ENCODE assay signal across 11 mouse cellular contexts in genomic region chrX:66554539-66554938, GRCm38 (mm10).
DNase-seq lines count a peak whose midpoint lies in the region; ATAC-seq and TF ChIP-seq lines count a peak whose summit lies in the region.
"Had no signal": no experiment of that assay in that cellular context is flagged by ENCODE, and none has a peak within 500 bp of the region (broad histone marks: within the 10 kb centered on the region; RNA-seq: fewer than 3 reads in every experiment).

No protein-coding gene starts in this region.

- no peak overlapping the region for H3K4me3 ChIP-seq in embryonic facial prominence, embryonic 14.5 days (ENCODE audit: low read depth, low read length)
- no peak overlapping the region for H3K4me3 ChIP-seq in embryonic facial prominence, embryonic 10.5 days
- H3K4me3 ChIP-seq in lung, embryonic 14.5 days (ENCODE audit: low read depth, low read length), result no peak overlapping the region
- no peak overlapping the region for H3K4me3 ChIP-seq in forebrain, embryonic 12.5 days (replicated peaks)

- H3K4me1 ChIP-seq in embryonic facial prominence, embryonic 14.5 days (ENCODE audit: control insufficient read depth, insufficient read depth, low read length), result no peaks in the 10 kb centered on the region
- H3K4me1 ChIP-seq in embryonic facial prominence, embryonic 10.5 days, result no peaks in the 10 kb centered on the region
- no peaks in the 10 kb centered on the region for H3K4me1 ChIP-seq in lung, embryonic 14.5 days (ENCODE audit: insufficient read depth)
- no peaks in the 10 kb centered on the region for H3K4me1 ChIP-seq in forebrain, embryonic 12.5 days

- 39% methylated on average over 2 of the region's 2 CpGs for WGBS in embryonic facial prominence, embryonic 14.5 days
- WGBS in embryonic facial prominence, embryonic 10.5 days, result 70% methylated on average over 2 of the region's 2 CpGs
- WGBS in lung, embryonic 14.5 days, result 30% methylated on average over 2 of the region's 2 CpGs
- 43% methylated on average over 2 of the region's 2 CpGs for WGBS in forebrain, embryonic 12.5 days

- no peak for TF ChIP-seq CTCF in lung, embryonic 14.5 days (IDR thresholded peaks at IDR 0.05; ENCODE audit: low read depth)

- H3K4me2 ChIP-seq in embryonic facial prominence, embryonic 14.5 days (ENCODE audit: low read depth, low read length), result no peak overlapping the region
- H3K4me2 ChIP-seq in lung, embryonic 14.5 days, result no peak overlapping the region
- H3K4me2 ChIP-seq in forebrain, embryonic 12.5 days, result no peak overlapping the region

- H3K9me3 ChIP-seq in embryonic facial prominence, embryonic 14.5 days (ENCODE audit: control insufficient read depth, low read length), result no peaks in the 10 kb centered on the region
- H3K9me3 ChIP-seq in embryonic facial prominence, embryonic 10.5 days, result no peaks in the 10 kb centered on the region
- H3K9me3 ChIP-seq in lung, embryonic 14.5 days (ENCODE audit: low read depth, low read length), result no peaks in the 10 kb centered on the region
- no peaks in the 10 kb centered on the region for H3K9me3 ChIP-seq in forebrain, embryonic 12.5 days

- H3K36me3 ChIP-seq in embryonic facial prominence, embryonic 14.5 days (ENCODE audit: control insufficient read depth, insufficient read depth, low read length), result no peaks in the 10 kb centered on the region
- H3K36me3 ChIP-seq in embryonic facial prominence, embryonic 10.5 days (replicated peaks), result no peaks in the 10 kb centered on the region
- H3K36me3 ChIP-seq in lung, embryonic 14.5 days (ENCODE audit: insufficient read depth), result no peaks in the 10 kb centered on the region
- no peaks in the 10 kb centered on the region for H3K36me3 ChIP-seq in forebrain, embryonic 12.5 days (replicated peaks)

- no peak overlapping the region for H3K9ac ChIP-seq in embryonic facial prominence, embryonic 14.5 days (ENCODE audit: low read depth, low read length)
- H3K9ac ChIP-seq in lung, embryonic 14.5 days, result no peak overlapping the region
- no peak overlapping the region for H3K9ac ChIP-seq in forebrain, embryonic 12.5 days

- peak; percentile 41 for DNase-seq in embryonic facial prominence, embryonic 14.5 days (ENCODE audit: low spot score)
- no peak for DNase-seq in embryonic facial prominence, embryonic 10.5 days (ENCODE audit: low spot score)
- DNase-seq in lung, embryonic 14.5 days, result peak; percentile 45
- DNase-seq in lung, postnatal 36 days, result no peak
- peak; percentile 48 for DNase-seq in brain, adult 2 months (ENCODE audit: low read depth, low spot score)
- DNase-seq in heart, postnatal 14 days, result peak; percentile 4 to 10
- no peak for DNase-seq in right cerebral cortex, adult 2 months (ENCODE audit: low spot score in 2 of 2)
- DNase-seq: B cell, adult 2 months; gastrocnemius, postnatal 25 days; lung, adult 2 months had no signal

- peak; percentile 74; the same call in 1 of the 2 replicates for ATAC-seq in embryonic facial prominence, embryonic 14.5 days (ENCODE audit: low read depth)
- ATAC-seq in lung, embryonic 14.5 days (ENCODE audit: insufficient read depth), result peak; percentile 47; the same call in 1 of the 2 replicates
- ATAC-seq in forebrain, embryonic 12.5 days (ENCODE audit: low FRiP score), result no peak

- no peaks in the 10 kb centered on the region for H3K27me3 ChIP-seq in embryonic facial prominence, embryonic 14.5 days (replicated peaks; ENCODE audit: control insufficient read depth, insufficient read depth, low read length)
- no peaks in the 10 kb centered on the region for H3K27me3 ChIP-seq in embryonic facial prominence, embryonic 10.5 days (replicated peaks; ENCODE audit: low read depth, poor library complexity, severe bottlenecking)
- H3K27me3 ChIP-seq in lung, embryonic 14.5 days (ENCODE audit: insufficient read depth, low read length), result no peaks in the 10 kb centered on the region
- H3K27me3 ChIP-seq in forebrain, embryonic 12.5 days, result no peaks in the 10 kb centered on the region

- no peak overlapping the region for H3K27ac ChIP-seq in embryonic facial prominence, embryonic 14.5 days (replicated peaks; ENCODE audit: low read depth, low read length)
- H3K27ac ChIP-seq in embryonic facial prominence, embryonic 10.5 days (replicated peaks), result no peak overlapping the region
- no peak overlapping the region for H3K27ac ChIP-seq in lung, embryonic 14.5 days (ENCODE audit: low read depth)
- H3K27ac ChIP-seq in forebrain, embryonic 12.5 days, result no peak overlapping the region

- intact Hi-C loops in heart, postnatal 14 days (cut with DNase I), result no loop called here

Comparison
In these comparisons a context has a peak if more than half of its experiments do, and no peak if none do; other contexts are left out.
1. DNase-seq: peak in embryonic facial prominence, embryonic 14.5 days (single experiment), lung, embryonic 14.5 days (single experiment), brain, adult 2 months (single experiment) and heart, postnatal 14 days (2 of 2); none in embryonic facial prominence, embryonic 10.5 days (single experiment), lung, postnatal 36 days (single experiment) and right cerebral cortex, adult 2 months (0 of 2).